Mouse (Mus musculus): ENCODE measurements around the gene Cyp2d11.
"Not testable (repeated sequence)": the region's sequence is repeated elsewhere in the genome, so short reads cannot be mapped to it uniquely, and the experiment has no call there.

GRCm38 (mm10) chr15:82393922-82394321 is at the start of gene Cyp2d11:
- TF ChIP-seq GATA1, TAL1 (IDR thresholded peaks at IDR 0.05; ENCODE audit: low read length): not testable (repeated sequence)
